Mouse (Mus musculus): ENCODE results near the gene Cep112. TPM values are rescaled to one million over a fixed set of nuclear protein-coding genes. Genes with fewer than 3 reads are reported as not detected.
A peak's percentile ranks its signal among the peaks of the same experiment; 100 is the strongest.

Cep112 gene
- polyA plus RNA-seq, 1 experiment from 2014 or later = 10.1 TPM

DNA sequence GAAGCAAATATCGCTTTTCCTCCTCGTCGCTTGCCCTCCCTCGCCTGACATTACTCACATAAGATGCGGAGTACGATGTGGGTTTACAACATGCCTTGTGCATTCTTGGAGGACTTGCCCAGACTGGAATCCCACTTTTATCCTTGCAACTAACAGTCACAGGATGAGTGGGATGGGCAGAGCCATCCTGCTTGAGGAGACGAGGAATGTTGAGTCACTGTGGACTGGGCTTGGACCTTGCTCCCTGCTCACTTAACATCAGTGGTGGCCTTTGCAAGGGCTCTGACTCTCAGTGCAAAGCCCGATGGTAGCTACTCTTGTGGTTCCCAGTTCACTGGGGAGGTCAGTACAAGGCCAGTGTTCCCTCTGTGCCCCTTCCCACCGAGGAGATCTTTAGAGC, 473.1 kb downstream of the Cep112 start:
- peaks cover 49% of the 10 kb centered on the region for H3K4me1 ChIP-seq (replicated peaks)
- H3K9me3 ChIP-seq = no peaks in the 10 kb centered on the region
- no peaks in the 10 kb centered on the region for H3K36me3 ChIP-seq
- 77% methylated on average over 9 of the region's 9 CpGs for WGBS
- peaks cover 47% of the 10 kb centered on the region for H3K27me3 ChIP-seq (ENCODE audit: insufficient read depth, poor library complexity, severe bottlenecking)
- no peak overlapping the region for H3K4me3 ChIP-seq
- no peak overlapping the region for H3K27ac ChIP-seq
- no peak for DNase-seq (ENCODE audit: low spot score)

GRCm38 (mm10) chr11:108898483-108898882, 473.5 kb downstream of the Cep112 start:
- H3K27me3 ChIP-seq (ENCODE audit: insufficient read depth, poor library complexity, severe bottlenecking) = peaks cover 42% of the 10 kb centered on the region
- no peak overlapping the region for H3K27ac ChIP-seq
- H3K9me3 ChIP-seq = no peaks in the 10 kb centered on the region

GRCm38 (mm10) chr11:108900718-108901488, 475.9 kb downstream of the Cep112 start:
- Histone ChIP-seq H3K27me3 (ENCODE audit: insufficient read depth, poor library complexity, severe bottlenecking) (peaks cover 26% of the 10 kb centered on the region), H3K4me1 (replicated peaks) (peaks cover 30% of the 10 kb centered on the region), H3K36me3 (no peaks in the 10 kb centered on the region), H3K4me3 (no peak overlapping the region), H3K9me3 (no peaks in the 10 kb centered on the region), H3K27ac (peak overlapping the region; percentile 26; the same call in 1 of the 2 replicates)
- WGBS = 82% methylated on average over 9 of the region's 10 CpGs
- no peak for DNase-seq (ENCODE audit: low spot score)

More at GRCm38 (mm10) chr11:108898483-108898882, 473.5 kb downstream of the Cep112 start:
- DNase-seq (ENCODE audit: low spot score) = no peak
- peaks cover 45% of the 10 kb centered on the region for H3K4me1 ChIP-seq (replicated peaks)
- 88% methylated on average over 6 of the region's 6 CpGs for WGBS
- no peaks in the 10 kb centered on the region for H3K36me3 ChIP-seq
- H3K4me3 ChIP-seq = no peak overlapping the region

GRCm38 (mm10) chr11:108901670-108902069, 476.7 kb downstream of the Cep112 start:
- 71% methylated on average over 7 of the region's 7 CpGs for whole genome bisulfite sequencing
- H3K27me3 ChIP-seq (ENCODE audit: insufficient read depth, poor library complexity, severe bottlenecking) = peaks cover 22% of the 10 kb centered on the region
- H3K9me3 ChIP-seq = no peaks in the 10 kb centered on the region
- no peak overlapping the region for H3K27ac ChIP-seq
- H3K4me1 ChIP-seq (replicated peaks) = peaks cover 31% of the 10 kb centered on the region
- H3K4me3 ChIP-seq = no peak overlapping the region
- no peaks in the 10 kb centered on the region for H3K36me3 ChIP-seq
- DNase-seq (ENCODE audit: low spot score) = no peak

DNA sequence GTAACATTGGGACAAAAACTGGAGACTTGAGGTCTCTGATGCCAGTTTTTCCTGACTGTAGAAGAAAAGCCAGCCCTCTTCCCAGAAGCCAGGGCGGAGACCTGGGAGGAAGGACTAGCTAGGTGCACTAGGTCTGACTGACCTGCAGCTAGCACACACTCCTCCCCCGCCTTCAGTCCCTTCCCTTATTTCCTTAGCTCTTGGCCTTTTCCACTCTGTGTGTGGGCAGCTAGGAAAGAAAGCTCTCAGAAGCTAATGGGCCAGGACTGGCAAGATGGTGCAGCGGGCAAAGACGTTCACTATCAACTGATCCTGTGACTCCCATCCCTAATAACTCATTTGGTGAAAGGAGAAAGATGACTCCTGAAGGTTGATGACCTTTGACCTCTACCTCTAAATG, 477.3 kb downstream of the Cep112 start:
- 84% methylated on average over 4 of the region's 4 CpGs for WGBS
- peaks cover 30% of the 10 kb centered on the region for H3K4me1 ChIP-seq (replicated peaks)
- no peak overlapping the region for H3K27ac ChIP-seq
- peaks cover 20% of the 10 kb centered on the region for H3K27me3 ChIP-seq (ENCODE audit: insufficient read depth, poor library complexity, severe bottlenecking)
- DNase-seq (ENCODE audit: low spot score) = no peak
- H3K4me3 ChIP-seq = no peak overlapping the region
- H3K36me3 ChIP-seq = no peaks in the 10 kb centered on the region
- H3K9me3 ChIP-seq = no peaks in the 10 kb centered on the region

- DNase-seq (ENCODE audit: low spot score) = no peak
- H3K27me3 ChIP-seq (ENCODE audit: insufficient read depth, poor library complexity, severe bottlenecking) = peaks cover 38% of the 10 kb centered on the region
- H3K4me1 ChIP-seq (replicated peaks) = peaks cover 37% of the 10 kb centered on the region
- no peak overlapping the region for H3K27ac ChIP-seq
- WGBS = 78% methylated on average over 7 of the region's 7 CpGs
- H3K9me3 ChIP-seq = peaks cover 1% of the 10 kb centered on the region; the same call in 1 of the 2 replicates
- no peak overlapping the region for H3K4me3 ChIP-seq
- no peaks in the 10 kb centered on the region for H3K36me3 ChIP-seq
Observed at GRCm38 (mm10) chr11:108906590-108907254, 481.7 kb downstream of the Cep112 start.

- peak overlapping the region; percentile 35; the same call in 1 of the 2 replicates for H3K27ac ChIP-seq
- H3K4me1 ChIP-seq (replicated peaks) = peaks cover 33% of the 10 kb centered on the region
- peak; percentile 12 for DNase-seq (ENCODE audit: low spot score)
- H3K27me3 ChIP-seq (ENCODE audit: insufficient read depth, poor library complexity, severe bottlenecking) = peaks cover 42% of the 10 kb centered on the region
- H3K36me3 ChIP-seq = no peaks in the 10 kb centered on the region
- peak overlapping the region; percentile 40 for H3K4me3 ChIP-seq
- WGBS = 7% methylated on average over 24 of the region's 24 CpGs
- peaks cover 3% of the 10 kb centered on the region; the same call in 1 of the 2 replicates for H3K9me3 ChIP-seq
Observed at GRCm38 (mm10) chr11:108909396-108910195, 484.6 kb downstream of the Cep112 start.

Other genes starting within 250 kb of the Cep112 start
- not detected in 2 replicates for gene Apoh, start 81.8 kb upstream of the Cep112 start, polyA plus RNA-seq (2016; fragmentation: Nextera tagmentation; extraction: Ambion mirVana)
- gene Prkca, start 81.3 kb upstream of the Cep112 start, polyA plus RNA-seq (2016; fragmentation: Nextera tagmentation; extraction: Ambion mirVana) = 1.7 and 3.4 TPM in 2 replicates

Data from hindbrain, embryonic 10.5 days (tissue).